Mouse (Mus musculus): ENCODE data around the gene Pnpla7. TPM values are rescaled to one million over a fixed set of nuclear protein-coding genes. Genes with fewer than 3 reads are reported as not detected.
"Not testable (repeated sequence)": the region's sequence is repeated elsewhere in the genome, so short reads cannot be mapped to it uniquely, and the experiment has no call there.

Gene Pnpla7
- total and polyA plus RNA-seq, 2 experiments from 2014 or later = 3.1 to 5.0 TPM

DNA sequence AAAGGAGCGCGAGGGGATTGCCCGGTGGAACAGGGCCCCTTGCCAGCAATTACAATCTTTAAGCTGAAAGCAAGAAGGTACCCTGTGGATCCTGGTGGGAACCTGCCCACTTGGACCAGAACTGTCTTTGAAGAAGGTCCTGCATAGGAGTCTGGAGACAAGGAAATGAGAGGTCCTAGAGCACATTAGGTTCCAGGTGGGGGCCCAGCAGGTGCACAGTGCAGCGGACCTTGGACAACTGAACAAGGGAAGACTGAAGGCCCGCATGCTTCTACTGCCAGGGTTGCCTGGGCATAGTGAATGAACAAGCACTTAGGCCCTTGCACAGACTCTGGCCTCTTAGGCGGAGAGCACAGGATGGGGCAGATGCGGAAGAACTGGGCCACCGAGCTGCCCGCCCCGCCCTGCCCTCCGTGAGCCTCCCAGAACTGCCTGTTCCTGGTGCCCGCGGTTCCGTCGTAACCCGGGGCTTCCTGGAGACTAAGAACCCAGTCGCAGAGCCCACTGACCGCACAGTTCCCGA lies 41.3 kb upstream of the Pnpla7 start:
- peaks cover 11% of the 10 kb centered on the region; the same call in 1 of the 2 replicates for H3K4me1 ChIP-seq (ENCODE audit: insufficient read depth)
- DNase-seq = peak; percentile 41
- ATAC-seq = peak; percentile 53
- no peaks in the 10 kb centered on the region for H3K36me3 ChIP-seq (ENCODE audit: insufficient read depth)
- WGBS = 3% methylated on average over 19 of the region's 19 CpGs
- H3K9me3 ChIP-seq (ENCODE audit: low read length) = no peaks in the 10 kb centered on the region
- no peaks in the 10 kb centered on the region for H3K27me3 ChIP-seq (ENCODE audit: insufficient read depth, low read length)
- H3K4me3 ChIP-seq (ENCODE audit: low read depth, low read length) = peak overlapping the region; percentile 64
- peak overlapping the region; percentile 88 for H3K4me2 ChIP-seq (ENCODE audit: low read depth)
- TF ChIP-seq CTCF (IDR thresholded peaks at IDR 0.05; ENCODE audit: low read depth) = no peak
- peak overlapping the region; percentile 76 for H3K9ac ChIP-seq
- H3K27ac ChIP-seq (ENCODE audit: low read depth, low read length) = peak overlapping the region; percentile 36

GRCm38 (mm10) chr2:24935057-24935796 lies 40.6 kb upstream of the Pnpla7 start, which contains the start of gene Arrdc1:
Gene Arrdc1 (minus strand): TSS chr2:24935252.
- ATAC-seq (peak; percentile 90), DNase-seq (peak; percentile 89)
- peak; percentile 75 for TF ChIP-seq CTCF (IDR thresholded peaks at IDR 0.05; ENCODE audit: low read depth)
- WGBS = 3% methylated on average over 49 of the region's 49 CpGs
- H3K27ac ChIP-seq (ENCODE audit: low read depth, low read length) = peak within 1 kb of the TSS; percentile 36
- peak within 1 kb of the TSS; percentile 76 for H3K9ac ChIP-seq
- H3K4me1 ChIP-seq (ENCODE audit: insufficient read depth) = peaks cover 11% of the 10 kb centered on the region; the same call in 1 of the 2 replicates
- H3K27me3 ChIP-seq (ENCODE audit: insufficient read depth, low read length) = no peaks in the 10 kb centered on the region
- peak within 1 kb of the TSS; percentile 88 for H3K4me2 ChIP-seq (ENCODE audit: low read depth)
- no peaks in the 10 kb centered on the region for H3K36me3 ChIP-seq (ENCODE audit: insufficient read depth)
- H3K9me3 ChIP-seq (ENCODE audit: low read length) = no peaks in the 10 kb centered on the region
- H3K4me3 ChIP-seq (ENCODE audit: low read depth, low read length) = peak within 1 kb of the TSS; percentile 64

DNA sequence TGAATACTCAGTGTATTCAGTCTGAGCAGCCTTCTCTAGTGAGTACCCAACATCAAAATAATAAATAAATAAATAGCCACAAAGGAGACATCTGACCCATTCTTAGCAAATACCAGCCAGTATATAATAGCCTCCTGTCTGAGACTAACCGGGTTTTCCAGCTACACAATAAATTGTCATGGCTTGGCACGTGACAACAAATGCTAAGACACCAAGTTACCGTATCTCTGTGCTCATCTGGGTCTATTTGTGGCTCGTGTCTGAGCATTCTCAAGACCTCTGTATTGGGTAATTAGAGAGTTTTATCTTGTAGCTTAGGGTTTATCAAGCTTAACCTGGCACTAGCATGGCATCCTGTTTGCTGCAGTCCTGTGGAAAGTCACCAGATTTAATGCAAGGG lies 33.7 kb upstream of the Pnpla7 start:
- no peaks in the 10 kb centered on the region for H3K27me3 ChIP-seq (ENCODE audit: insufficient read depth, low read length)
- H3K4me1 ChIP-seq (ENCODE audit: insufficient read depth) = no peaks in the 10 kb centered on the region
- no peak overlapping the region for H3K4me2 ChIP-seq (ENCODE audit: low read depth)
- no peak for TF ChIP-seq CTCF (IDR thresholded peaks at IDR 0.05; ENCODE audit: low read depth)
- no peak overlapping the region for H3K4me3 ChIP-seq (ENCODE audit: low read depth, low read length)
- ATAC-seq (no peak), DNase-seq (no peak)
- no peak overlapping the region for H3K27ac ChIP-seq (ENCODE audit: low read depth, low read length)
- no peak overlapping the region for H3K9ac ChIP-seq
- H3K36me3 ChIP-seq (ENCODE audit: insufficient read depth) = no peaks in the 10 kb centered on the region
- WGBS = 77% methylated on average over 4 of the region's 4 CpGs
- H3K9me3 ChIP-seq (ENCODE audit: low read length) = no peaks in the 10 kb centered on the region

- DNase-seq; H3K9ac ChIP-seq; H3K36me3 ChIP-seq (ENCODE audit: insufficient read depth); H3K27ac ChIP-seq (ENCODE audit: low read depth, low read length); H3K9me3 ChIP-seq (ENCODE audit: low read length); ATAC-seq; H3K4me2 ChIP-seq (ENCODE audit: low read depth); H3K4me1 ChIP-seq (ENCODE audit: insufficient read depth); H3K4me3 ChIP-seq (ENCODE audit: low read depth, low read length); H3K27me3 ChIP-seq (ENCODE audit: insufficient read depth, low read length): not testable (repeated sequence)
- peak; percentile 37 for TF ChIP-seq CTCF (IDR thresholded peaks at IDR 0.05; ENCODE audit: low read depth)
- 49% methylated on average over 2 of the region's 2 CpGs for WGBS
Measured at GRCm38 (mm10) chr2:24944304-24944703, 31.5 kb upstream of the Pnpla7 start.

DNA sequence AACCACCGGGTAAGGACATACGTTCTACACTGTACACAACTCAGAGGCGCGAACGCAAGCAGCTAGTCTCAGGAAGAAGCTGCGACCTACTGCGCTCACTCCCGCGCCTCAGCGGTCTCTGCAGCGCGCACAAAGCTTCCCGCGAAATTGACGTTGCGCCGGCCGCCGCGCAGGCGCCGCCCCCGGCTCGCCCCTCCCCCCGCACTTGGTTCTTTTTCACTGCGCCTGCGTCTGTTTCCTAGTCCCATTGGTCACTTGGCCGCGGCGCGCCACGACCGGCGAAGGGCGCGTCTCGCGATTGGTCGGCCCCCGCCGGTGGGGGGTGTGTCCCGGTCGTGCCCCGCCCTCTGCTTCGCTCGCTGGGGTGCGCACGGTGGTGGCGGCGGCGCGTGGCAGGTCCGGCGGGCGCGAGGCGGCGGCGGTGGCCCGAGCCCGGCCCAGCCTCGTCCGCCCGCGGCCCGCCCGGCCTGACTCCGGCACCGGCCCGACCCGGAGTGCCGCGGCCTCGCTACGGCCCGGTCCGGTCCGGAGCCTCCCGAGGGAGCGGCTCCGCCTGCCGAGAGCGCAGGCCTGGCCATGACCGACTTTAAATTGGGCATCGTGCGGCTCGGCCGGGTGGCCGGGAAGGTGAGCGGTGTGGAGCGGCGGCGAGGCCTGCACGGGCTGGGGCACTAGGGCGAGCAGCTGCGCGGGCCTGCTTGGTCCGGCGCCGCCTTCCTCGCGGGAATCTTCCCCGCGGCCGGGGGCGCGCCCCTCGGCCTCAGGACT lies 26.2 kb upstream of the Pnpla7 start, which contains the start of gene Zmynd19:
Gene Zmynd19 (plus strand): TSS at position 372 of the 768 bp plus-strand sequence.
- ATAC-seq (peak; percentile 99), DNase-seq (peak; percentile 99)

GRCm38 (mm10) chr2:24950189-24950535 lies 25.7 kb upstream of the Pnpla7 start:
- H3K4me1 ChIP-seq (ENCODE audit: insufficient read depth) = peaks cover 9% of the 10 kb centered on the region
- ATAC-seq (no peak; the same call in 1 of the 2 replicates), DNase-seq (peak; percentile 15)
- H3K9ac ChIP-seq = peak overlapping the region; percentile 81
- H3K27ac ChIP-seq (ENCODE audit: low read depth, low read length) = 0 out of 2 replicates have a peak overlapping the region, but pooled peaks have one; percentile 71
- H3K9me3 ChIP-seq (ENCODE audit: low read length) = no peaks in the 10 kb centered on the region
- WGBS = under 1% methylated on average over 31 of the region's 31 CpGs
- H3K4me2 ChIP-seq (ENCODE audit: low read depth) = peak overlapping the region; percentile 93
- H3K27me3 ChIP-seq (ENCODE audit: insufficient read depth, low read length) = no peaks in the 10 kb centered on the region
- TF ChIP-seq CTCF (IDR thresholded peaks at IDR 0.05; ENCODE audit: low read depth) = no peak
- H3K36me3 ChIP-seq (ENCODE audit: insufficient read depth) = peaks cover 33% of the 10 kb centered on the region
- peak overlapping the region; percentile 92 for H3K4me3 ChIP-seq (ENCODE audit: low read depth, low read length)

More for the DNA sequence above, 26.2 kb upstream of the Pnpla7 start, which contains the start of gene Zmynd19:
- peak within 1 kb of the TSS; percentile 81 for H3K9ac ChIP-seq
- H3K27ac ChIP-seq (ENCODE audit: low read depth, low read length) = peak within 1 kb of the TSS; percentile 71
- no peak for TF ChIP-seq CTCF (IDR thresholded peaks at IDR 0.05; ENCODE audit: low read depth)
- H3K4me1 ChIP-seq (ENCODE audit: insufficient read depth) = peaks cover 9% of the 10 kb centered on the region
- no peaks in the 10 kb centered on the region for H3K9me3 ChIP-seq (ENCODE audit: low read length)
- no peaks in the 10 kb centered on the region for H3K27me3 ChIP-seq (ENCODE audit: insufficient read depth, low read length)
- 1% methylated on average over 85 of the region's 108 CpGs for WGBS
- peaks cover 27% of the 10 kb centered on the region for H3K36me3 ChIP-seq (ENCODE audit: insufficient read depth)
- H3K4me3 ChIP-seq (ENCODE audit: low read depth, low read length) = peak within 1 kb of the TSS; percentile 92
- peak within 1 kb of the TSS; percentile 93 for H3K4me2 ChIP-seq (ENCODE audit: low read depth)
